Mouse (Mus musculus): ENCODE data around the gene Cdiptos. TPM values are rescaled to one million over a fixed set of nuclear protein-coding genes. Genes with fewer than 3 reads are reported as not detected.
A peak's percentile ranks its signal among the peaks of the same experiment; 100 is the strongest.

The Cdiptos gene
- 0.34 and 1.0 TPM in 2 replicates for polyA plus RNA-seq (2012; rRNA removed)

- WGBS, result under 1% methylated on average over 55 of the region's 55 CpGs
- peak; percentile 94 for DNase-seq
- Histone ChIP-seq H3K4me3 (ENCODE audit: control insufficient read depth, insufficient read depth, low read length) (peak within 1 kb of the TSS; percentile 99), H3K36me3 (ENCODE audit: control insufficient read depth, insufficient read depth, low read length) (peaks cover 23% of the 10 kb centered on the region), H3K27me3 (ENCODE audit: control insufficient read depth, insufficient read depth, low read length) (no peaks in the 10 kb centered on the region), H3K4me1 (replicated peaks; ENCODE audit: control insufficient read depth, insufficient read depth, low read length) (peaks cover 22% of the 10 kb centered on the region), H3K27ac (ENCODE audit: control insufficient read depth, insufficient read depth, low read length) (peak within 1 kb of the TSS; percentile 83)
- no peak for TF ChIP-seq POLR2A (IDR thresholded peaks at IDR 0.05; ENCODE audit: control insufficient read depth, extremely low read depth, insufficient read depth, low read length, poor library complexity)
- peak; percentile 98 for TF ChIP-seq CTCF (IDR thresholded peaks at IDR 0.05; ENCODE audit: borderline replicate concordance, control insufficient read depth, extremely low read depth, insufficient read depth, low read length, poor library complexity)
These were observed at the start of gene Cdiptos for GRCm38 (mm10) chr7:126975950-126976866. TSS of gene Cdiptos (minus strand) at chr7:126976098.

- Histone ChIP-seq H3K27ac (ENCODE audit: control insufficient read depth, insufficient read depth, low read length) (peak overlapping the region; percentile 89), H3K27me3 (ENCODE audit: control insufficient read depth, insufficient read depth, low read length) (no peaks in the 10 kb centered on the region), H3K4me1 (replicated peaks; ENCODE audit: control insufficient read depth, insufficient read depth, low read length) (peaks cover 48% of the 10 kb centered on the region), H3K36me3 (ENCODE audit: control insufficient read depth, insufficient read depth, low read length) (peaks cover 7% of the 10 kb centered on the region; the same call in 1 of the 2 replicates), H3K4me3 (ENCODE audit: control insufficient read depth, insufficient read depth, low read length) (peak overlapping the region; percentile 86)
- WGBS, result under 1% methylated on average over 30 of the region's 30 CpGs
- DNase-seq, result peak; percentile 87
- 0 out of 2 replicates have a peak, but pooled peaks have one; percentile 48 for TF ChIP-seq POLR2A (IDR thresholded peaks at IDR 0.05; ENCODE audit: control insufficient read depth, extremely low read depth, insufficient read depth, low read length, poor library complexity)
- TF ChIP-seq CTCF (IDR thresholded peaks at IDR 0.05; ENCODE audit: borderline replicate concordance, control insufficient read depth, extremely low read depth, insufficient read depth, low read length, poor library complexity), result peak; percentile 82
These were observed 49.1 kb upstream of the Cdiptos start for GRCm38 (mm10) chr7:127024755-127025555.

GRCm38 (mm10) chr7:127023896-127024690 is 48.2 kb upstream of the Cdiptos start:
- 8% methylated on average over 19 of the region's 19 CpGs for WGBS
- DNase-seq, result peak; percentile 71
- peaks cover 56% of the 10 kb centered on the region for H3K4me1 ChIP-seq (replicated peaks; ENCODE audit: control insufficient read depth, insufficient read depth, low read length)
- H3K27ac ChIP-seq (ENCODE audit: control insufficient read depth, insufficient read depth, low read length), result peak overlapping the region; percentile 89
- H3K4me3 ChIP-seq (ENCODE audit: control insufficient read depth, insufficient read depth, low read length), result peak overlapping the region; percentile 86
- H3K36me3 ChIP-seq (ENCODE audit: control insufficient read depth, insufficient read depth, low read length), result peaks cover 7% of the 10 kb centered on the region; the same call in 1 of the 2 replicates
- TF ChIP-seq CTCF (IDR thresholded peaks at IDR 0.05; ENCODE audit: borderline replicate concordance, control insufficient read depth, extremely low read depth, insufficient read depth, low read length, poor library complexity), result peak; percentile 49; the same call in 1 of the 2 replicates
- no peak for TF ChIP-seq POLR2A (IDR thresholded peaks at IDR 0.05; ENCODE audit: control insufficient read depth, extremely low read depth, insufficient read depth, low read length, poor library complexity)
- H3K27me3 ChIP-seq (ENCODE audit: control insufficient read depth, insufficient read depth, low read length), result no peaks in the 10 kb centered on the region

- Histone ChIP-seq H3K36me3 (ENCODE audit: control insufficient read depth, insufficient read depth, low read length) (peaks cover 7% of the 10 kb centered on the region; the same call in 1 of the 2 replicates), H3K4me1 (replicated peaks; ENCODE audit: control insufficient read depth, insufficient read depth, low read length) (peaks cover 64% of the 10 kb centered on the region)
- TF ChIP-seq POLR2A (IDR thresholded peaks at IDR 0.05; ENCODE audit: control insufficient read depth, extremely low read depth, insufficient read depth, low read length, poor library complexity) (no peak), CTCF (IDR thresholded peaks at IDR 0.05; ENCODE audit: borderline replicate concordance, control insufficient read depth, extremely low read depth, insufficient read depth, low read length, poor library complexity) (no peak)
These were observed 47.4 kb upstream of the Cdiptos start for GRCm38 (mm10) chr7:127023272-127023691.

GRCm38 (mm10) chr7:127022528-127023271 is 46.8 kb upstream of the Cdiptos start:
- peak; percentile 47 for DNase-seq
- TF ChIP-seq CTCF (IDR thresholded peaks at IDR 0.05; ENCODE audit: borderline replicate concordance, control insufficient read depth, extremely low read depth, insufficient read depth, low read length, poor library complexity) (no peak), POLR2A (IDR thresholded peaks at IDR 0.05; ENCODE audit: control insufficient read depth, extremely low read depth, insufficient read depth, low read length, poor library complexity) (no peak)
- peaks cover 7% of the 10 kb centered on the region; the same call in 1 of the 2 replicates for H3K36me3 ChIP-seq (ENCODE audit: control insufficient read depth, insufficient read depth, low read length)
- peak overlapping the region; percentile 86; the same call in 1 of the 2 replicates for H3K4me3 ChIP-seq (ENCODE audit: control insufficient read depth, insufficient read depth, low read length)
- H3K4me1 ChIP-seq (replicated peaks; ENCODE audit: control insufficient read depth, insufficient read depth, low read length), result peaks cover 64% of the 10 kb centered on the region
- H3K27me3 ChIP-seq (ENCODE audit: control insufficient read depth, insufficient read depth, low read length), result no peaks in the 10 kb centered on the region
- peak overlapping the region; percentile 20; the same call in 1 of the 2 replicates for H3K27ac ChIP-seq (ENCODE audit: control insufficient read depth, insufficient read depth, low read length)
- WGBS, result 62% methylated on average over 7 of the region's 7 CpGs

More at GRCm38 (mm10) chr7:127023272-127023691, 47.4 kb upstream of the Cdiptos start:
- Histone ChIP-seq H3K27ac (ENCODE audit: control insufficient read depth, insufficient read depth, low read length) (peak overlapping the region; percentile 20; the same call in 1 of the 2 replicates), H3K4me3 (ENCODE audit: control insufficient read depth, insufficient read depth, low read length) (peak overlapping the region; percentile 86), H3K27me3 (ENCODE audit: control insufficient read depth, insufficient read depth, low read length) (no peaks in the 10 kb centered on the region)
- DNase-seq, result peak; percentile 34
- 80% methylated on average over 13 of the region's 13 CpGs for WGBS

Measured in thymus, adult 2 months (tissue).